Mouse (Mus musculus): Measurements from ENCODE around the gene Psme3. TPM values are rescaled to one million over a fixed set of nuclear protein-coding genes. Genes with fewer than 3 reads are reported as not detected.
"Not testable (repeated sequence)": the region's sequence is repeated elsewhere in the genome, so short reads cannot be mapped to it uniquely, and the experiment has no call there.

Gene Psme3
- polyA plus RNA-seq, 1 experiment = 89.0 TPM

DNA sequence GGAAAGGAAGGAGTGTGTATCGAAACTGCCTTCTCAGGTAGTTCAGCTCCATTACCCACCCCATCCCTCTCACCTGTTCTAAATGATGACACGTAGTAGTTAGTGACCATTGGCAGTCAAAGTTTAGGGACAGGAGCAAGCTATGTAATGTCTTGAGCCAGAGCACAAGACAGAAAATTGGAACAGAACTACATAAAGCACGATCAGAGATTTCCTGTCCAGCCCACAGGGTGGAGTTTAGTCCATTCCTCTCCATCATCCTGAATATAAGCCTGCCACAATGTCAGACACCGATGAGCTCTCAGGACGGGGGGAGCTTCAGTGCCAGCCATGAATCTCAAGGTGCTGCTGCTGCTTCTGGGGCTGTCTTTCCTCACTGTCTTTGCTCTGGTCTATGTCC lies 8.8 kb downstream of the Psme3 start, which contains the start of gene Aoc2:
Aoc2 (plus strand) TSS at position 301 of the 400 bp plus-strand sequence.
- Histone ChIP-seq H3K4me3 (no peak within 1 kb of the TSS), H3K36me3 (ENCODE audit: control insufficient read depth, insufficient read depth) (peaks cover 47% of the 10 kb centered on the region), H3K4me2 (ENCODE audit: low read depth) (no peak within 1 kb of the TSS), H3K27me3 (ENCODE audit: control insufficient read depth, insufficient read depth, insufficient read length) (no peaks in the 10 kb centered on the region), H3K79me2 (ENCODE audit: control insufficient read depth, insufficient read depth) (no peaks in the 10 kb centered on the region), H3ac (ENCODE audit: control insufficient read depth, insufficient read length) (no peak within 1 kb of the TSS)
- no peak for TF ChIP-seq E2F4 (IDR thresholded peaks at IDR 0.05; ENCODE audit: insufficient read depth)
- no peak for TF ChIP-seq CEBPB (IDR thresholded peaks at IDR 0.05; ENCODE audit: insufficient read depth, poor library complexity, severe bottlenecking)
- TF ChIP-seq MYOD1 (IDR thresholded peaks at IDR 0.05; ENCODE audit: control insufficient read depth in 1 of 3, insufficient read length in 2 of 3, low read depth in 2 of 3) = no peak
- TF ChIP-seq POLR2A (IDR thresholded peaks at IDR 0.05; ENCODE audit: insufficient read length, low read depth) = no peak
- TF ChIP-seq TCF12 (IDR thresholded peaks at IDR 0.05; ENCODE audit: insufficient read depth, poor library complexity, severe bottlenecking) = no peak
- no peak for TF ChIP-seq SRF (IDR thresholded peaks at IDR 0.05; ENCODE audit: control insufficient read depth, insufficient read length, low read depth)
- TF ChIP-seq TCF3 (IDR thresholded peaks at IDR 0.05; ENCODE audit: insufficient read length, low read depth) = no peak
- TF ChIP-seq REST (IDR thresholded peaks at IDR 0.05; ENCODE audit: insufficient read depth, insufficient read length) = no peak
- TF ChIP-seq USF1 (IDR thresholded peaks at IDR 0.05; ENCODE audit: low read depth) = no peak
- no peak for TF ChIP-seq MAX (IDR thresholded peaks at IDR 0.05; ENCODE audit: low read depth)
- TF ChIP-seq MYOG (IDR thresholded peaks at IDR 0.05; ENCODE audit: control insufficient read depth in 1 of 3, insufficient read depth in 1 of 3, insufficient read length in 2 of 3, low read depth in 2 of 3) = no peak
- TF ChIP-seq POLR2AphosphoS2 (IDR thresholded peaks at IDR 0.05; ENCODE audit: insufficient read length, low read depth) = no peak

DNA sequence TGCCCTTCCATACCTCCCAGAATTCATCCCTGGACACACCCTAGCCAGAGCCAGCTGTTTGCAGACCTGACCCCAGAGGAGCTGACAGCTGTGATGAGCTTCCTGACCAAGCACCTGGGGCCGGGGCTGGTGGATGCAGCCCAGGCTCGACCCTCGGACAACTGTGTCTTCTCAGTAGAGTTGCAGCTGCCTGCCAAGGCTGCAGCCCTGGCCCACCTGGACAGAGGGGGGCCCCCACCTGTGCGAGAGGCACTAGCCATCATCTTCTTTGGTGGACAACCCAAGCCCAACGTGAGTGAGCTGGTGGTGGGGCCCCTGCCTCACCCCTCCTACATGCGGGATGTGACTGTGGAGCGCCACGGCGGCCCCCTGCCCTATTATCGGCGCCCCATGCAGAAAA lies 9.2 kb downstream of the Psme3 start:
- peaks cover 42% of the 10 kb centered on the region for H3K36me3 ChIP-seq (ENCODE audit: control insufficient read depth, insufficient read depth)
- not testable (repeated sequence) for H3ac ChIP-seq (ENCODE audit: control insufficient read depth, insufficient read length); H3K4me3 ChIP-seq; H3K4me2 ChIP-seq (ENCODE audit: low read depth); H3K79me2 ChIP-seq (ENCODE audit: control insufficient read depth, insufficient read depth); H3K27me3 ChIP-seq (ENCODE audit: control insufficient read depth, insufficient read depth, insufficient read length)

GRCm38 (mm10) chr11:101326147-101326546 lies 10.1 kb downstream of the Psme3 start:
- H3K79me2 ChIP-seq (ENCODE audit: control insufficient read depth, insufficient read depth) = no peaks in the 10 kb centered on the region
- no peak overlapping the region for H3K4me3 ChIP-seq
- H3K36me3 ChIP-seq (ENCODE audit: control insufficient read depth, insufficient read depth) = peaks cover 33% of the 10 kb centered on the region
- H3ac ChIP-seq (ENCODE audit: control insufficient read depth, insufficient read length) = no peak overlapping the region
- H3K27me3 ChIP-seq (ENCODE audit: control insufficient read depth, insufficient read depth, insufficient read length) = no peaks in the 10 kb centered on the region
- TF ChIP-seq POLR2AphosphoS2 (IDR thresholded peaks at IDR 0.05; ENCODE audit: insufficient read length, low read depth) (no peak), TCF12 (IDR thresholded peaks at IDR 0.05; ENCODE audit: insufficient read depth, poor library complexity, severe bottlenecking) (no peak), USF1 (IDR thresholded peaks at IDR 0.05; ENCODE audit: low read depth) (no peak), REST (IDR thresholded peaks at IDR 0.05; ENCODE audit: insufficient read depth, insufficient read length) (no peak), MAX (IDR thresholded peaks at IDR 0.05; ENCODE audit: low read depth) (no peak), MYOG (IDR thresholded peaks at IDR 0.05; ENCODE audit: control insufficient read depth in 1 of 3, insufficient read depth in 1 of 3, insufficient read length in 2 of 3, low read depth in 2 of 3) (no peak), CEBPB (IDR thresholded peaks at IDR 0.05; ENCODE audit: insufficient read depth, poor library complexity, severe bottlenecking) (no peak), TCF3 (IDR thresholded peaks at IDR 0.05; ENCODE audit: insufficient read length, low read depth) (no peak), MYOD1 (IDR thresholded peaks at IDR 0.05; ENCODE audit: control insufficient read depth in 1 of 3, insufficient read length in 2 of 3, low read depth in 2 of 3) (no peak), POLR2A (IDR thresholded peaks at IDR 0.05; ENCODE audit: insufficient read length, low read depth) (no peak), SRF (IDR thresholded peaks at IDR 0.05; ENCODE audit: control insufficient read depth, insufficient read length, low read depth) (no peak)
- H3K4me2 ChIP-seq (ENCODE audit: low read depth) = no peak overlapping the region

GRCm38 (mm10) chr11:101327311-101327710 lies 11.3 kb downstream of the Psme3 start:
- H3K36me3 ChIP-seq (ENCODE audit: control insufficient read depth, insufficient read depth) = peaks cover 22% of the 10 kb centered on the region
- TF ChIP-seq TCF12 (IDR thresholded peaks at IDR 0.05; ENCODE audit: insufficient read depth, poor library complexity, severe bottlenecking) = no peak
- no peak for TF ChIP-seq TCF3 (IDR thresholded peaks at IDR 0.05; ENCODE audit: insufficient read length, low read depth)
- no peak for TF ChIP-seq MAX (IDR thresholded peaks at IDR 0.05; ENCODE audit: low read depth)
- TF ChIP-seq MYOG (IDR thresholded peaks at IDR 0.05; ENCODE audit: control insufficient read depth in 1 of 3, insufficient read depth in 1 of 3, insufficient read length in 2 of 3, low read depth in 2 of 3) = no peak
- TF ChIP-seq POLR2A (IDR thresholded peaks at IDR 0.05; ENCODE audit: insufficient read length, low read depth) = no peak
- TF ChIP-seq USF1 (IDR thresholded peaks at IDR 0.05; ENCODE audit: low read depth) = no peak
- TF ChIP-seq REST (IDR thresholded peaks at IDR 0.05; ENCODE audit: insufficient read depth, insufficient read length) = no peak
- TF ChIP-seq MYOD1 (IDR thresholded peaks at IDR 0.05; ENCODE audit: control insufficient read depth in 1 of 3, insufficient read length in 2 of 3, low read depth in 2 of 3) = no peak
- H3ac ChIP-seq (ENCODE audit: control insufficient read depth, insufficient read length) = no peak overlapping the region
- H3K4me2 ChIP-seq (ENCODE audit: low read depth) = no peak overlapping the region
- H3K27me3 ChIP-seq (ENCODE audit: control insufficient read depth, insufficient read depth, insufficient read length) = no peaks in the 10 kb centered on the region
- H3K4me3 ChIP-seq = no peak overlapping the region
- no peaks in the 10 kb centered on the region for H3K79me2 ChIP-seq (ENCODE audit: control insufficient read depth, insufficient read depth)

DNA sequence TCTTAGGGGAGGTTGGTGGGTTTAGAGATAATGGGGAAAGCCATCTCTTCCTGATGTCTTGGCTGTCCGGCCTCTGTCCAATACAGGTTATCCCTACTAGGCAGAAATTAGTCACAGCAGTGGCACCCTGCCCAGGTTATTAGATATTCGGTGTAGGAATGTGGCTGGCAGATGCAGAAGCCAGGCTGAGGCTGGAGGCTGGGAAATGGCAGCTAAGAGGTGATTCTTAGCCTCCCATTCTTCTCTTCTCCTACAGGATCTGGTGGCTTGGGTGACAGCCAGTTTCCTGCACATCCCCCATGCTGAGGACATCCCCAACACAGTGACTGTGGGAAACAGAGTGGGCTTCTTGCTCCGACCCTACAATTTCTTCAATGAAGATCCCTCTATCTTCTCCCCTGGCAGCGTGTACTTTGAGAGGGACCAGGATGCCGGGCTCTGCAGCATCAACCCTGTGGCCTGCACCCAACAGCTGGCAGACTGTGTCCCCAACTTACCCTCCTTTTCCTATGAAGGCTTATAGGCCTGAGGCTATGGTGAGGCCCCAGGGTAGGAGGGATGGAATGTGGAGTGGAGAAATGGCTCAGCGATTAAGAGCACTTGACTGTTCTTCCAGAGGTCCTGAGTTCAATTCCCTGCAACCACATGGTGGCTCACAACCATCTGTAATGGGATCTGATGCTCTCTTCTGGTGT lies 13.1 kb downstream of the Psme3 start:
- H3K27me3 ChIP-seq (ENCODE audit: control insufficient read depth, insufficient read depth, insufficient read length) = no peaks in the 10 kb centered on the region
- peaks cover 8% of the 10 kb centered on the region for H3K36me3 ChIP-seq (ENCODE audit: control insufficient read depth, insufficient read depth)
- H3K4me3 ChIP-seq = no peak overlapping the region
- no peak overlapping the region for H3ac ChIP-seq (ENCODE audit: control insufficient read depth, insufficient read length)
- H3K4me2 ChIP-seq (ENCODE audit: low read depth) = no peak overlapping the region
- no peak for TF ChIP-seq MAX (IDR thresholded peaks at IDR 0.05; ENCODE audit: low read depth)
- TF ChIP-seq POLR2AphosphoS2 (IDR thresholded peaks at IDR 0.05; ENCODE audit: insufficient read length, low read depth) = no peak
- TF ChIP-seq TCF12 (IDR thresholded peaks at IDR 0.05; ENCODE audit: insufficient read depth, poor library complexity, severe bottlenecking) = no peak
- TF ChIP-seq CEBPB (IDR thresholded peaks at IDR 0.05; ENCODE audit: insufficient read depth, poor library complexity, severe bottlenecking) = no peak
- no peak for TF ChIP-seq REST (IDR thresholded peaks at IDR 0.05; ENCODE audit: insufficient read depth, insufficient read length)
- TF ChIP-seq USF1 (IDR thresholded peaks at IDR 0.05; ENCODE audit: low read depth) = no peak
- TF ChIP-seq POLR2A (IDR thresholded peaks at IDR 0.05; ENCODE audit: insufficient read length, low read depth) = no peak
- no peak for TF ChIP-seq TCF3 (IDR thresholded peaks at IDR 0.05; ENCODE audit: insufficient read length, low read depth)
- no peaks in the 10 kb centered on the region for H3K79me2 ChIP-seq (ENCODE audit: control insufficient read depth, insufficient read depth)
